Mouse (Mus musculus) NIH3T3 (cell line): ENCODE data around the gene Kif16b.

ENCODE experiments used
- DNase-seq: peaks from one replicate; pipeline ENCODE4 v3.0.0-alpha.2; 2012; ENCODE audit warnings: low read depth

Gene Kif16b

DNA sequence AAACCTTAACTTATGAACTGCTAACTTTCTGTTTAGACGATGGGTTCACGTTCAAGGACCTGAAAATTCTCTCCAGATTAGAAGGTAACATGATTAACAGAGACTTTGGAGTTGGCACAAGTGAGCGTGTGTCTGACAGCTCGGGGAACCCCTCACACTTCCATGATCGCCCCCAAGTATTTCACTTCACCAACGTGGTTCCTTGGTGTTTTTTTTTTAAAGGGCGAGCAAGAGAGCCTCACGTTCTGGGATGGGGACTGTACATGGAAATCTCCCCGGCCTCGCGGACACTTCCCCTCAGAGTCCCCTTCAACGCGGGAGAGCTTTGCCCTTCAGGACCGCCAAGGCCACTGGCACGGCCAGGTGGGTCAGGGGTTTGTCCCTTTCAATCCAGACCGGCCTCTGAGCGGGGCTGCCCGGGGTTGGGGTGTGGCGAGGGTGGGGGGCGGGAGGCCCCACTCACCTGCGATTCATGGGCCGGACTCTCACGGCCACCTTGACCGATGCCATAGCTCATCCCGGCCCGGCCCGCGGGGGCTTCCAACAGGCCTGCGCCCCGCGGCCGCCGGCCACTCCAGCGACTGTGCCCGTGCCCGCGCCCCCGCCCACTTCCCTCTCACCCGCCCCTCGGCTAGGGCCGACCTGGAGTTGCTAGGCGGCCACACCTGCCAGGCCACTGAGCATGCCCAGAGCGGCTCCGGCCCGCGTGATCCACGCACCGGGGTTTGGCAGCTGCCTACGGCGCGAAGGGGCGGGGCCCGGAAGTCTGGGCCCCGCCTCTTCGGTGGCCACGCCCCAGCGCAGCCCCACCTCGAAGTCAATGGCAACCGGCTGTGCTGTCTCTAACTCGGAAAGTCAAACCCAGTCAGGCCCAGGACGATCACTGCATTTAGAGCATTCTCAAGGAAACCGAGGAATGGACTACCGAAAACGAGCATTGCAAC lies at the start of gene Kif16b:
TSS of gene Kif16b (minus strand) at position 670 of the 944 bp plus-strand sequence.
- DNase-seq, result peak; percentile 92

DNA sequence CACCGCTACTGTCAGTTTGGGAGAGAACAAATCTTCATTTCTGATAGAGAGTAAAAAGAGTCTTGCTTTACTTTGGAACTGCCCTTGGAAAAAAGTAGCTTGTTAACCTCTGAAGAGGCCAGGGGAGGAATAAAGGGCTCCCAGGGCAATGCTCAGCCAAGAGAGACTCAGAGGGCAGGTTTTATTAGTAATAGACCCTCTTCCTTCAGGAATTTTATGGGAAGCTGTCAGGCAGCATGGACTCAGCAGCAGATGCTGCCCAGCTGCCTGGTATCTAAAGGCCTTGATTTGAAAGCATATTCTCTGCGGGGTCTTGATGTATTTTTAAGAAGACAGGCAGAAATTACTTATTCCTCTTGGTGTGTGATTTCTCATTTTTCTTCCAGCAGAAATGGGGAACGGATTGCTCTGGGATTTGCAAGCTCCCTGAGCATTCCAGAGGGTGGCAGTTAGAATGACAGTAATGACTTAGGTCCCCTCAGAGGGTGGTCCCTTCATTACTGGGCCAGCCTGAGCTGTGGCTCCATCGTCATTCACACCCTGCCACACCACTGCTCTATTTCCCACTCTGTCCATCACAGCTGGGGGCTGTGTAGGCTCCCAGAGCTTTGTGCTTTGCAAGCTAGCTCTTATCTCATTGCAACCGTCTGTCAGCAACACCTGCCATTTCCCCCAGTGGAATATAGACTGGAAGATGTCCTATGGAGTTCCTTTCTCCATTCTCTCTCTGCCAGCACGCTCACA lies 39.7 kb upstream of the Kif16b start:
- DNase-seq, result no peak

DNA sequence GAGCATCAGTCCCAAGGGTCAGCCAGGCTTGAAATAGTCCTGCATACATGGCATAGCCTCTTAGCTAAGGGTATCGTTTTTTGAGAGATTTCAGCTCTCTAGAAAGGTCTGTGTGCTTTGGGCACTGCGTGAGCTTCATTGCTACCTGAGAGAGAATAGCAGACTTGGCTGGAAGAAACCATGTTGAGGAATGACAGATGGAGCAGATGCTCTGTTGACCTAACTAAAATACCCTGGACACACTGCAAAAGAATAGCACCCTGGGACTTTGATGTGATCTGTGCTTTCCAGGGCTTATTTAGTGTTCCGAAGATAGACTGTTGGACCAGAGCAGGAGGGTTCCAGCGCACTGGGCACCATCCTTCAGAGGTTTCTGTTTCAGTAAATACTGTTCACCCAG lies 29.1 kb upstream of the Kif16b start:
- DNase-seq, result no peak

DNA sequence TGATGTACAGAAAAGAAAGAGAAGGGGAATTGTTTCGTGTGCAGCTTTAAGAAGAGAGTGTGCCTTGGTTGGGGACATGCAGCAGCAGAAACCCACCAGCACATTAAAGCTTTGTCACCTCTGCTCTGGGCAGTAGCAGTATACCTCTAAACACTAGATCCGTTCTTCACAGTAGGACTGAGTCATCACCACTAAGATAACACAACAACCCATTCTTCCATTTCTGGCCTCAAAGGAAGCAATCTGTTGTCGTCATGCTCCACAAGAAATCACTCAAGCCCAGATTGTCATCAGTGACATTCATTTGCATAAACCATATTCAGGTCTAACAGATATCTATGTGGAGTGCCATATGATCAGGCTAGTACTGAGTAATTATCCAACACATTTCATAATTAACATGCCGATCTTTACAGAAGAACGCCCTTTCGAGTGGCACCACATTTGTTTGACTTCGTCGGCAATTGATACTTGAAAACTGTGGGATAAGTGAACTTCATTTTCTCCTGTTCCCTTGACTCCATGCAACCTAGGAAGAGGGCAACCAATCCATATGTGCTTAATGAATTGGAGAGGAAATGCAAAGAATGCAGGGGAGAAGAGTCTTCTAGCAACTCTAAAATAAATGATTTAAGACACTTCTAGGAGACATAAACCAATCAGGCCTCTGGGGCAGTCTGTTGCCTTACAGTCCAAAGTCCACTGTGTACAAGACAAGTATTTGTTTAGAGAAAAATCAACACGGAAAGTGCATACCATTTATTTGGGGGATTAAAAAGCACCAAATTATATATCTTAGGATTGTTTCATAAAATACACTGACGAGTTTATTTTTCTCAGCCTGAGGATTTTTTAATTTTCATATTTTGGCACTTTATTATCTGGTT lies 28.1 kb upstream of the Kif16b start:
- no peak for DNase-seq

DNA sequence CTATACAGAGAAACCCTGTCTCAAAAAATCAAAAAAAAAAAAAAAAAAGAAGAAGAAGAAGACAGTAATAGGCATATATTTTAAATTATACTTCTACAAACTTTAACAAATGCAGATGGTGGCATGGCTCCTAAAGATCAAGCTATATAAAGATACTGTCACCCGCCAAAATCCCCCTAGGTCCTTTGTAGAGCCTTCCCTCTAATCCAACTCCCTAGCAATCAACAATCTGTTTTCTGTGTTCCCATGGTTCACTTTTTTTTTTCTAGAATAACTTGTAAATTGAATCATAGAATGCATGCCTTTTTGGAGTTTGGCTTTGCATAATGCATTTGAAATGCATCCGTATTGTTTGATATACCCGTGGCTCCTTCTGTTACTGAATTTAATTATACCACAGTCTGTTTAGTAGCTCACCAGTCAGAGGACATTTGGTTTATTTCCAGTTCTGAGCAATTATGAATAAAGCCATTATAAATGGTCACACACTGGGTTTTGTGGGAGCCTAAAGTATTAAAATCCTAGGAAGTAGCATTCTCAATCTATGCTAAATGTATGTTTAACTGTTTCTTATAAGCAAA lies 9.6 kb upstream of the Kif16b start:
- DNase-seq, result no peak

DNA sequence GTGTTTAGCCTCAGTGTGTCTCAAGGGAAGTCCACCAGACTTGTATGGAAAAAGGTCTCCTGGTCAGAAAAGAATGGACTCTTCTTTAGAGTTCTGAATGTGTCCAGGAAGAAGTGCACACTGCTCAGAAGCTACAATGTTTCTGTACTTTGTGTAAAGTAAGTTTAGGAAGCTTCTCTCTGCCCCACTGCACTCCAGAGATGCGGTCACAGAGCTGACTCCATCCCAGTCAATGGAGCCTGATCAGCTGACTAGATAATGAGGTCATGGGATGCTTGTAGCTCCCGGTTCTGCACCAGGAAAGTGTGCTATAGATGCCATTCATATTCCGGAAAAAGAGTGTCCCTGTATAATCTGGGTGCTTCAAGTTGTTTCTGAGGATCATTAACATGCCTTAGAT lies 7.9 kb upstream of the Kif16b start:
- DNase-seq, result no peak

DNA sequence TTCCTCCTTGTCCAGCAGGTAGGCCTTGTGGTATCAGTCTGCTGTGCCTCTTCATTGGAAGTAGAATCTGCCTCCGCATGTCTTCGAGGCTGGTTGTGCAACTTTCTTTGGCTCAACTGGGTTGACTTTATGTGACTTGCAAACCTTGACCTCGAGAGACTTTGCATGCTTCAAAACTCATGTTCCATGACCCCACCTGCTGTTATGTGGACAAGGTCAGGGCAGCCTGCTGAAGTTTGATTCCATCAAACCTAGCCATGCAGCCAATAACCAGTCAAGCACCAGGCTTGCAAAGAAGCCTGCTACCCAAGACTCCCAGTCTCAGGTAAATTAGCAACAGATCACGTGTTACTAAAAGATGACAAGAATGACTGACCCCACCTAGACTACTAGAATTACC lies 5.7 kb upstream of the Kif16b start:
- no peak for DNase-seq

DNA sequence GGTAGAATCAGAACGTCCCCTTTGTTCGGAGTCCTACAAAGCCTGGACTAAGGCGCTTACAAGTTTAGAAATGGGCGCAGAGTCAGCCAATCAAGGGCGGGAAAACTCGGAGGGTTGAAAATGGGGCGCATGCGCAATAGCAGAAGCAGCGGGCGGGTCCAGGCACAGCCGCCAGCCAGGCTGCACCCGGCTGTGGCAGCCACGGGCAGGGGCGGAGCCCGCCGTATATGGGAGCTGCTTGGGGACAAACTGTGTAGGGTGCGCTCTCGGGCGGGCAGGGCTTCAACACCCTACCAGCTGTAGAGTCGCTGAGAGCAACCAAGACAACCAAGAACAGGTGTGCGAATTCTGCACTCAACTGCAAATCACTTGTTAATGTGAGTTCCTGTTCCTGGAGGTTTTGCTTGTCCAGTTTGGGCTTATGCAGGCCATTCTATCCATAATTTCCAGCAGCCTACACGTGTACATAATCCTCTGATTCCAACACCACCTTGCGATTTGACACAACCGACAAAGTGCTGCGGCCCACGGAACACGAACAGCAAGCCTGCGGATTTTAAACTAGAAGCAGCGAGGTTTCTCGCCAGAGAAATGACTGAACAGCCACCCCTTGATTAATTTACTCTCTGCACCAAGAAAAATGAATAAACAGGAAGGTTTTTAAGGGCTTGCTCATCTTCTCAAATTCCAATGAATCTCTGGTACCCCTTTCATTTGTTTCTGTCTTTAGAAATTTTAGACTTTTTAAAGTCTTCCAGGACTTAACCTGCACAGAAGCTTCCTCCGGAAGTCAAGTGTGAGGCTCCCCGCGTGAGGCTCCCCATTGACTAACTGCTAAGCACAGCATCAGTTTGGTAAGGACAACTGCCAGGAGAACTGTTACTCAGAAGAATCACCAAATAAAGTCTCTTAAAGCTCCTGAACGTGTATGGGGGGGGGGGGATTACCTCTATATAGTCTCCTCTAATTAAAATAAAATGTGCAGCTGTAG lies 1.9 kb upstream of the Kif16b start:
- peak; percentile 62 for DNase-seq

DNA sequence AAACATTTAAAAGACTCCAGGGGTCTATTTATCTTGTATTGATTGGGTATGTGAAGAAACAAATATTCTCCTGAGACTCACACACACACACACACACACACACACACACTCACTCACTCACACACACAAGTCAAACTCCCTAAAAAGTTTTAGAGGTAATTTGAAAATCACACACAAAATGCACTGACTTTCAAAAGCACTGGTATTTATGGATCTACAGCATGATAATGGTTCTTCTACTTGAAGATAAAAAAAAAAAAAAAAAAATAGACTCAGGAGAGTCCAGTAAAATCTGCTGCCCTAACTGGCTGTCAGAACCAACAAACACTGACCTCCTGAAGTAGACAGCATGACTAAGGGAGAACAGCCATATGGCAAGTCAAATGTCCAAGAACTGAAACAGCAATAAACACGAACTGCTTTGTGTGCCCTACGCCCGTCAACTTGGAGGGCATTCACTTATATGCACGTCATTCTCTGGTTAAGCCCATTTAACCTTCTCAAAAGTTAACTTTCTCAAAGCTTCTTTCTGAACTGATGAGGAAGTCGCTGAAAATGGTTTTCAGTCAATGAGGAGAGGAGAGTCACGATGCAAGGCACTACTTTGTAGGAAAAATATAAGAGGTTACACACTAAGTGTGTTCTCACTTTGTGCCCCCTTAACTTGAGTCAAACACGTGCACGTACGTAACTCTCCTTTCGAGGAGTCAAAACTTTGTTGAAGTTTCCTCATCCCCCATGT lies 1.0 kb downstream of the Kif16b start:
- peak; percentile 17 for DNase-seq

DNA sequence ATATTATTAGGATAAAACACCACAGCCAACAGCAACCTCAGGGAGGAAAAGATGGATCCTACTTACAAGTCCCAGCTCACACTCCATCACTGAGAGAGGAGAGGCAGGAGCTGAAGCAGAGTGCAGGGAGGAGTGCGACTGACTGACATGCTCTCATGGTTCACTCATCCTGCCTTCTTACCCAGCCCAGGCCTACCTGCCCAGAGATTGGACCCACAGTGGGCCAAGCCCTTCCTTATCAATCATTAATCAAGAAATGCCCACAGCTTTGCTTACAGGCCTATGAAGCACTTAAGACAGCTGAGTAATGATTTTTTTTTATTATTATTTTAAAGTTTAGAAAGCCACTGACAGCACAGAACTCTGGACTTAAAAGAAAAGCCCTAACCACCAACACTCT lies 7.6 kb downstream of the Kif16b start:
- no peak for DNase-seq

DNA sequence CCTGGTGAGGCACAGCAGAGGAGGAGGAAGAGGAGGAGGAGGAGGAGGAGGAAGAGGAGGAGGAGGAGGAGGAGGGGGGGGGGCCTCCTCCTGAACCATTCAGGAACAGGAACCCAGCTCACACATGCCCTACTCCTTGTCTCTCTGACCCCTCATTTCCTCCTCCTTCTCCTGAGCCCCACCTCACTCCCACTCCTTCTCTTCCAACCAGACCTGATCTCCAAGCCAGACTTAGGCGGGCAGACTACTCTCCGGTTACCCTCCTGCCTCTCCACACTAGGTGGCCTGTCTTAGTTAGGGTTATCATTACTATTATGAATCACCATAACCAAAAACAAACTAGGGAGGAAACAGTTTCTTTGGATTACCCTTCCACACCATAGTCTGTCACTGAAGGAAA lies 10.0 kb downstream of the Kif16b start:
- no peak for DNase-seq

DNA sequence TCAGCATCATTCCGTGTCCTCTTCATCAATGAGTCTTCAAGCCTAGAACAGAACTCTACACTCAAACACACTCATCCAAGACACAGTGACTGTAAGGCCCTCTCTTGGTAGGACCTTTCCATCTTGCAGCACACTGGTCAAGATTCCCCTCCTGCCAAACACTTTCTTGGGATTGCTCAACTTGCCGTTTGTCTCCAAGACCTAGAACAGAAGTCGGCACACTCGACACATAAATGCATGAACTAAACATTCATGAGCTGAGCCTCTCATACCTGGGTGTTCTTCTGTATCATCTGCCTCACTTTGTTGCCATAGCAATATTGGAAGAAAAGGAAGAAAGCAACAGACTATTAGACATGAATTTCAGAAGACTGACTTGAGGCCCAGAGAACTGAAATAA lies 16.9 kb downstream of the Kif16b start:
- no peak for DNase-seq

DNA sequence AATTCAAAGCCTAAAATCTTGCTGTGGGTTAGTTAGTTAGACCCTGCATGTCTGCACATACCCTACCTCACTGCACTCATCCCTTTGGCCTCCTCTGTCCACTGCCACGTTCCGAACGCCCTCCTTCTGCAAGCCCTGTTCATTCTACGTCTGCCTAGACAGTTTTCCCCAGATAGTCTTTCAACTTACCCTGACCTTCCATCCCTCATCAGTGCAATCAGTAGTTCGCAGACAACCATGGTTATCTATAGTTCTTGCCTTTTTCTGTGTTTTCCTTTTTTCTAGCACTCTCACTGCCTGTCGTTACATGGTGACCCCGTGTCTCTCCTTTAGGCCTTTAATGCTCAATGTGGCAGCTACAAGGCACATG lies 17.7 kb downstream of the Kif16b start:
- DNase-seq, result no peak

DNA sequence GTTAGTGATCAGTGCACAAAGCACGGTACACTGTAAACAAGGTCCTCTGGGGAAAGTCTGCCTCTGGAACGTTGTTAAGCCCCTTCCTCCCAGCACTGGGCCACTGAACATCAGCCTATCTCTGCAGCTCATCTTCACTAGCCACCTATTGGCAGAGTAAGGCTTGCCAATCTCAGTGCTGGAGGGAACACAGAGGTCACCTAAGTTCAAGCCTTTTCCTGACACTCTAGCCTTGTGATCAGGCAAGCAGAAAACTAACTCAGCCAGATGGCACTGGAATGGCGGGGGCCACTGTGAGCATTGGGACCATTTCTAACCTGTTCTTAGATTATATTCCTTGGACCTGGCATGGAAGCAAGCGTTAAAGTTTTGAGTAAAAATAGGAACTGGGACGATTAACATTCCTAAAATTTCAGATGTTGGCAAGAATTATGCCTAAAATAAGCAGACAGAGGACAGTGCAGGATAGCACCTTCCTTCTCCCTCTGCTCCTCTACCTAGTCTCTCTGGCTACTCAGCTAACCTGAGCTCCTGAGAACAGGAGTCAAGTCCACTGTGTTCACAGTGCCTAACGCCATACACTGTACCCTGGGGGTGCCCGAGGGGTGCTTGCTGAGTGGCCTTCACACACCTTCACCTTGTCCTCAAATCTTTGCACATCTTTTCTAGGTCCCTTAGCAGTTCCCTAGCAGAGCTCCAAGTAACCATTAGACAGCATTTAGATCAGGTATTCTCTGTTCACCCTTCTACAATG lies 18.3 kb downstream of the Kif16b start:
- DNase-seq, result no peak

DNA sequence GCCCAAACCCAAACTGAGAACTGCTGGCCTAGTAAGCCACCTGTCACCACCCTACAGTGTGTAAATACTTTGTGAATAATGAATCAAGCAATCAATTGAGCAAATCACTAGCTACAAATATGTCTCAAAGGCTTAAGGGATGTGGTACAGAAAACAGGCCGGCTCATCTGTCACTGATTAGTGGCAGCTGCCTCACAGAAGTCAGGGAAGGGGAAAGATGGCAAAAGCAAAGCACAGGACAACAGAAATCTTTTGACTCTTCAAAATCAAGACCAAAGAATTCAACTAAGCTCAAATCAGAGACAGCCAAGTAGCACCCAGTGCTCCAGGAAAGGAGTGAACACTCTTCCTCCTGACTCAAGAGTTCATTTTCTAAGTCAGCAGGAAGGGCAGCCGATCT lies 18.9 kb downstream of the Kif16b start:
- DNase-seq, result no peak

DNA sequence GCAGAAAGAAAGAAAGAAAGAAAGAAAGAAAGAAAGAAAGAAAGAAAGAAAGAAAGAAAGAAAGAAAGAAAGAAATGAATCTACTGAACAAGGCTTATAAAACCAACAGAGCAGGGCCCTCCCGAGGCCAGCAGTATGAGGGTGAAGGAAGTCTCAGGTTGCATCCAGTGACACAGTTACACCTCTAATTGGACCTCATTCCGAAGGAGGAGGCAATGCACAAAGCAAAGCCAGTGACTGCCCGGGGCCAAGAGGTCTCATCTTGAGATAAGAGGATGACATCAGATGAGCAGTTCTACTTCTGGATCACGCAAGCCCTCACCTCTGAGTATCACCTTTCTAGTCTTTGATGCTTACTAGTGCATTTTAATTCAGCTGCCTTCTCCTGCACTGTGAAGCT lies 20.2 kb downstream of the Kif16b start:
- no peak for DNase-seq

DNA sequence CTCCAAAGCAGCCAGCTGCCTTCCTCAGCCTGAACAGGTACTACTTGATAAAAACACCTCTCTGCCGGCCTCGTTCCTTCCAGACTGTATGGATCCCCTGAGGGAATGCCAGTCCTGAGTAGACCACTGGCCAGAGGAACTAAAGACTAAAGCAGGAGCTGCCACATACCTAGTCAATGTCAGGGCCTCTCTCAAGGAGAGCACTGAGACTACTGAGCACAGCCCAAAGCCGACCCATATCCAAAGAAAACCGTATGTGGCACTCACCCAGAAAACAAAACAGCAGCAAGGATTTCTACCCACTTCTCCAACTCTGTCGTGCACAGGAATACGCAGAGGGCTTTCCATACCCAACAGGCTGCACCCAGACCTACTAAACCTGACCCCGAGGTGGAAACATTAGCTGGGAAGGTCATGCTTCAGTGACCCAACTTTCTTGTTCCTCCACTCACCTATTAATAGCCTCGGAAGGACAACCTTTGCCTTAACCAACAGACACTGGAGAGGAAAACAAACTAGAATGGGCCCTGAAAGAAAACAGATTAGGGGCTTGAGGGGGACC lies 22.0 kb downstream of the Kif16b start:
- no peak for DNase-seq

DNA sequence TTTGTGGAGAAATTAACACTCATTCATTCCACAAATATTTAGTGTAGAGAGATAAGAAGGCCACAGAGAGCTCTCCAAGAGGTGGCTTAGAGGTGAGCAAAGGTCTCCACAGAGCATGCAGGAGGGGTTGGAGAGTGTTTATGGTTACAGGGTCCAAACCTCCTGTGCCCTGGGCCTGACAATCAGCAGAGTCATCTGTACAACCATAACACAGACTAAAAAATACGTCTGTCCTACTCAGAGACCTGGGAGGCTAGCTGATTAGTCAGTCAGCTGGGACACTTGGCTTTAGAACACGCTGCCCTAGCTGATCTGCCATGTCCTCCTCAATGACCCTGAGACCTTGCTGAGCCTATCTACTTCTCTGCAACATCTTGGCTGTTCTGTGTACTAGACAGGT lies 24.7 kb downstream of the Kif16b start:
- no peak for DNase-seq

DNA sequence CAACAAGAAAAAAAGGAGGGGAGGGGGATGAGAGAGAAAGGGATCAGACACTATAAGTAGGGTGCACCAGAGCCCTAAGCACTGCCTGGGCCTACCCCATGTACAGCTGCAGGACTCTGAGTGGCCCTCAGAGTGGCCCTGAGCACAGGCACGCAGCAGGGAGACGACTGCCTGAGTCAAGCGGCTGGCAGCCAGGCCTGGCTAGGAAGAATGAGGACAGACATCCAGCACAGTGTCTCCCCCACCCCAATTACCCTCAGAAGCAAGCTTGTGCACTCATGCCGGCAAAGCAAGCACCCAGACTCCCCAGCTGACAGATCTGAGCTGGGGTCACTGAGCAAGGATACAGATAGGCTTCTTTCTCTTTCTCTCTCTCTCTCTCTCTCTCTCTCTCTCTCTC lies 25.4 kb downstream of the Kif16b start:
- DNase-seq, result no peak
